Mouse (Mus musculus) left cerebral cortex, adult 11 months (tissue): Measurements from ENCODE around the gene 1810062G17Rik.

Experiments
- DNase-seq: peaks from one replicate; pipeline ENCODE4 v3.0.0; 2022; ENCODE audit warnings: low spot score

Gene 1810062G17Rik

GRCm38 (mm10) chr3:36475532-36476087 is at the start of gene 1810062G17Rik, which contains the start of gene Anxa5:
Gene 1810062G17Rik, plus strand, starts transcription at chr3:36475937.
Gene Anxa5, minus strand, starts transcription at chr3:36475894.
- DNase-seq: peak; percentile 92

DNA sequence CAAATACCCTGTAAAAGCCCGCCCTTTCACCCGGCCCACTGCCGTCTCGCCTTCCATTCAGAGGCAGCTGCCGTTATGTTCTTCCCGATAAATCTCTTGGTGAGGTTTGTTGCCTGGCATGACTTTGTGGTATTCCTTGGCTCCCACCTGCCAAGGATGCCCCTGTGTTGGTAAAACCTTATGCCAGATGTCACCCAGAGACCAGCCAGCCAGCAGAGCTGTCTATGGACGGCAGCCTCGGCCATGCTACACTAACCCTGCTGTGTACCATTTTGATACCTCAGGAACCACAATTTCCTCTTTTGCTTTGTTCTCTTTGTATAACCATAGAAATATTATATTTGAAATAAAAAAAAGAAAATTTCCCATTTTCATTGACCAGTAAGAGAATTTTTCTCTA is 48.4 kb upstream of the 1810062G17Rik start:
- DNase-seq: no peak

DNA sequence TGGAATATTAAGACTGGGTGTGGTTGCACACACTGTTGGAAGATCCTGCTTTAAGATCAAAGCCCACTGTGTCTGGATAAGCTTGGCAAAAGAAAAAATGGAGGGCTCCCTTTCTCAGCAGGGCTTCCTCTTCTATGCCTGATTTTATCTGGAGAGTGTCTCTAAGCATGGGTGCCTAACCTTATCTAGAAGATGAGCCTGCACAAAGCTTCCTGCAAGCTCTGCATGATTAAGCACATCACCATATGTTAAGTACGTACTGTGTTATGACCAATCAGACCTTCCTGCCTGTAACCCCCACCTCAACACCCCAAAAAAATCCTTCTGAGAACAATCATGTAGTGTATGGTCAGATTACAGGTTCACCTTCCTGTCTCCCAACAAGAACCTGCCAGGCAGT is 45.4 kb upstream of the 1810062G17Rik start:
- no peak for DNase-seq

DNA sequence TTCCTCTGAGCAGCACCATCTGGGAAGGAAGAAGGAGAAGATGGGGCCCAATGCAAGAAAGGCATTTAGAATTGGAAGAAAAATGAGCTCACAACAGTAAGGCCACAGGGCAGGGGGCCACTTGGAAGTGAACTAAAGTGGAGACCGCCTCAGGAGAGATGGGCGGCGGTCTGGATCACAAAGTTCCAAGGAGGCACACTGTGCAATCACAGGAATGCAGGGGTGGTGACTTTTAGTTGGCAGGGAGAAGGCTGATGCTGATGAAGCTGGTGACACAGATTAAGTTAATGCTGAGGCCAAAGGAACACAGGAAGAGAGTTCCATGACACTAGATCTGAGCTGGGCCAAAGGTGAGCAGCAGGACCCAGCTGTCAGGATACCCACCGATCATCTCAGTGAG is 35.5 kb upstream of the 1810062G17Rik start:
- DNase-seq: no peak

- DNase-seq: no peak
These were observed 33.3 kb upstream of the 1810062G17Rik start for GRCm38 (mm10) chr3:36442426-36442825.

- DNase-seq: no peak
These were observed 29.7 kb upstream of the 1810062G17Rik start for GRCm38 (mm10) chr3:36446041-36446440.

DNA sequence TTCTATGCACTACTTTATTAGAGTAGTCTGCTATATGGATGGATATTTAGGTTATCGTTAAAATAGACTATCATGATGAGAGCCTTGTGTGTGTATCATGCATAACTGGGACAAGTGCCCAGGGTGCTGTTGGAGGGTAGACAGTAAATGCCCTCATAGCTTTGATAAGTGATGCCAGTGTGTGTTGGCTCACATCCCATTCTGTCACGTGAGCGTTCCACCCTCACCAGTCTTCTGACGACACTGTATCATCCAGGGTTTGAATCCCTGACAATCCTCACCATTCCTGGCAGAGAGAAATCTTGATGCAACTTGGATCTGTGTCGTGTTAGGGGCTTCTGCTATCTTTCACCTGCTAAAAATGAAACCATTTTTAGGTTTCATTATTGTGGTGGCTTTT is 29.2 kb upstream of the 1810062G17Rik start:
- DNase-seq: no peak

- no peak for DNase-seq
These were observed 28.8 kb upstream of the 1810062G17Rik start for GRCm38 (mm10) chr3:36446918-36447317.

DNA sequence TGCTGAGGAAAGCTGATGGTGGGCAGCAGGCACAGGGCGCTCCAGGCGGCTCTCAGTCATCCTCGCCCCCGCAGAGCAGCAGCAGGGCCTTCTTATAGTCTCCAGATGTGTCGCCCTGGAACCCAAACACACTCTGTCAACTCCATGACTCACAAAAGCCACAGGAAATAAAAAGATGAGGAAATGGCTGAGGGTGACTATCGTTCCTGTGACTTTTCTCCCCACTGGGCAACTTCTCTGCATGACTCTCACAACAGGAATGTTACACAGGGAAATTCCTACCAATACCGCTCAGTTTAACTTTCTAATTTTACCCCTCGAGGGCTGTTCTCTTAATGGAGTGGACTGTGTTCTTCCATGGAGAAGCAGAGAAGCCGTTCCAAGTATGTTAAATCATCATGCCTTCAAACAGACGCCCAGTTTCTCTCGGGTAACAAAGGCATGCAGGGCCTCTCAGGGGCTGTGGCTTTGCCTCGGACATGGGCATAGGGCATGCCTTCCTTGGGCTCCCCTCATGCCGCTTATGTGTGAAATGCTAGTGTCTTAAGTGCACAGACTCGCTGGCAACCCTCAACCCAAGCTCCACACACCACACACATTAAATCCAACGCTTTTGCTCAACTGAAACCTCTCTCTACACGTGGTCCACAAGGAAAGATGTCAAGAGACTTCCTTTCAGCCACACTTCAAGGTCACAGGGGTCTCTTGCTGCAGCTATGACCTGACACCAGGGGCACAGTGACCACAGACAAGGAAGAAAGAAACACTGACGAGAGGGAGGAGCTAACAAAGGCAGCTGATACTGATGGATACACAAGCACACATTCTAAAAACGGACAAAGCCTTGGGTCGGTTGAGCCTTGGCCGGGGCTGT is 26.2 kb upstream of the 1810062G17Rik start:
- no peak for DNase-seq

DNA sequence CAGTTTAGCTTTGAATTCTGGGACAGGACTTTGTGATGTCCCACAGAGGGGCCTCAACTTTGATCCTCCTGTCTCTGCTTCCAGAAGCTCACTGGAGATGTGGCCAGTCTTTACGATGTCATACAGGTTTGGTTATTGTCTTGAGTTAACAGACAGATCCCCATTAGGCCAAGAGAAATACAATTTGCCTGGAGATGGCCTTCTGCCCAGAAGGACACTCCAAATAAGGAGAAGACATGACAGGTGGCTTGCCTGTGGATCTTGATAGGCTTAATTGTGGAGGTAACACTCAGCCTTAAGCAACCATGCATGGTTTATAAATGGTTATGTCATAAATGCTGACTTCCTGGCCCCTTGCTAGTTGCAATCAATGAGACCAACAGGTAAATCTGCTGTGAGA is 23.2 kb upstream of the 1810062G17Rik start:
- no peak for DNase-seq

DNA sequence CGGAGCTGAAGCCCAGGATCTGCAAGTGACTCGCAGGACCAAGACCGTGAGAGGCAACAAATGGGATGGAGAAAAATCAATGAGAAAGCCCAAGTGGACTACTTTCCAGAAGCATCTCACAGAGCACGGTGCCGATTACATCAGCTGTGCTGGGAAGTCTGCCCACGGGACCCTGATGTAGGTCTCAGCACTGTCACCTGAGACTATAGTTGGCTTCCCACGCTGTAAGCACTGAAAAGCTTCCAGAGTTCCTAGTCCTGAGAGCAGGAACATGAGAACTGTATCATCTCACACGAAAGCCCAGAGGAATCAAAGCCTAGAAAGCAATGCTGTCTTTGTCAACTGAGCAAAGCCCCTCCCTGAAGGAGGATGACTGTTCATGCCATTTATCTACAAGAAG is 20.6 kb upstream of the 1810062G17Rik start:
- no peak for DNase-seq

GRCm38 (mm10) chr3:36455566-36455965 is 20.2 kb upstream of the 1810062G17Rik start:
- DNase-seq: no peak

GRCm38 (mm10) chr3:36460717-36461116 is 15.0 kb upstream of the 1810062G17Rik start:
- no peak for DNase-seq

DNA sequence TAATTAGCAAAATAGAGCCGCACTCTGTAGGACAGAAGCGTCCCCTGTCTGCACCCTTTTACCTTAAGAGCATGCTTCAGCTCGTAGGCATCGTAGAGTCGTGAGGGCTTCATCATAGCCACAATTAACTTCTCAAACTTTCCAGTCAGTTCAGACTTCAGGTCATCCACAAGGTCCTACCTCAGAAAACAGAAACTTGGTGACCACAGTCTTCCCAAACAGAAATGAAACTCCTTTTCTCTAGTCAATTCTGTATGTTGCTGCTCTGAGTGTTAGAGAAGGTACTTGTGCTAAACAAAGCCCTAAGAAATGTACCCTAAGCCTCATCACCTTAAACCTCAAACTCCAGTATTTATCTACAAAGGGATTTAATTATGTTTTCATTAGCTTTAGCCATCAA is 13.9 kb upstream of the 1810062G17Rik start:
- no peak for DNase-seq

GRCm38 (mm10) chr3:36462348-36462747 is 13.4 kb upstream of the 1810062G17Rik start:
- DNase-seq: no peak

DNA sequence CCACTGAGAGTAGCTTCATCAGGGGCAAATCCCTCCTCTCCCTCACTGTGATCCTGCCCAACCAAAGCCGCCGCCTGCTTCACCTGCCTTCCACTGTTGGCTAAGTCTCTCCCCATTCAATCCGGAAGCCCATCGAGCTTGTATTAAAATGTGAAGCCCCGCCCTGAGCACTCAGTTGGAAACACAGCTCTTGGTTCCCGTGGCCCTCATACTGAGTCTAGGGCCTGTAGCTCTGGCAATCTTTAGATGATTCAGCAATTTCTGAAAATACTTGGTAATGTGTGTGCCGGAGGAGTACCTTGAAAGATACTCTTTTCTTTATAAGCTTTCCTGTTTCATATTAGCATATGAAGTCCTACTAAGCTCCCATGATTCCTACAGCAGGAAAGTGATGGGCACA is 10.2 kb upstream of the 1810062G17Rik start:
- DNase-seq: no peak

DNA sequence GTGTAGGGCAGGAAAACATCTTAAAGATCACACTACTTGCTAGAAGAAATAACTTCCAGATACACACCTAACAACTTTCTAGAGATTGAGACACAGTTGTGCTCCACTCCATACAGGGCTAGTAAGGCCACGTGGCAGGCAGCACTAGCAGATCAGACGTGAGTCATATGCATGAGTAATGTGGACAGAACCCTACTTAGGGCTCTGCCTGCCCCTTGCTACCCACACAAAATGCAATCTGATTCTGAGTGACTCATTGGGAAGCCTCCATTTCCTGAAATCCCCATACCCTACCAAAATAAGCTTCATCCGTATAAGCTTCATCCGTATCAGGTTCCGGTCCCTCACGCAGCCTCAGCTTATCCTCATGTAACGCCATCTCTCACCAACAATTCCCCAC is 8.1 kb upstream of the 1810062G17Rik start:
- no peak for DNase-seq

GRCm38 (mm10) chr3:36468871-36469270 is 6.9 kb upstream of the 1810062G17Rik start:
- DNase-seq: no peak

GRCm38 (mm10) chr3:36471856-36472255 is 3.9 kb upstream of the 1810062G17Rik start:
- DNase-seq: no peak

DNA sequence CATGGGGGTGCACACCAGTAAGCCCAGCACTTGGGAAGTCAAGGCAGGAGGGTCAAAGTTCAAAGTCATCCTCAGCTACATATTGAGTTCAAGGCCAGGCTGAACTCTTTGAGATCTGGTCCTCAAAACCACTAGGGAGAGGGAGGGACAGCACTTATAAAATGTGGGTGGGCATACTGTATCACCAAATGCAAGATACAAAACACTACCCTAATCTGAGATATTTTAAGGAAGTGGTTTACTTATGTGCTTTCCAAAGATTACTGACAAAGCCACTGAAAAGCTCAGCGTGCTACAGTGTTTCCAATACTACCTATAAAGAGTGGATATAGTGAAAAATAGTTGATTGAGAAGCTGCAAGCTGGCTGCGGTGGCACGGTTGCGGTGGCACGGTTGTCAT is 2.5 kb upstream of the 1810062G17Rik start:
- DNase-seq: no peak

- DNase-seq: no peak
These were observed 1.3 kb upstream of the 1810062G17Rik start for GRCm38 (mm10) chr3:36474421-36474820.

DNA sequence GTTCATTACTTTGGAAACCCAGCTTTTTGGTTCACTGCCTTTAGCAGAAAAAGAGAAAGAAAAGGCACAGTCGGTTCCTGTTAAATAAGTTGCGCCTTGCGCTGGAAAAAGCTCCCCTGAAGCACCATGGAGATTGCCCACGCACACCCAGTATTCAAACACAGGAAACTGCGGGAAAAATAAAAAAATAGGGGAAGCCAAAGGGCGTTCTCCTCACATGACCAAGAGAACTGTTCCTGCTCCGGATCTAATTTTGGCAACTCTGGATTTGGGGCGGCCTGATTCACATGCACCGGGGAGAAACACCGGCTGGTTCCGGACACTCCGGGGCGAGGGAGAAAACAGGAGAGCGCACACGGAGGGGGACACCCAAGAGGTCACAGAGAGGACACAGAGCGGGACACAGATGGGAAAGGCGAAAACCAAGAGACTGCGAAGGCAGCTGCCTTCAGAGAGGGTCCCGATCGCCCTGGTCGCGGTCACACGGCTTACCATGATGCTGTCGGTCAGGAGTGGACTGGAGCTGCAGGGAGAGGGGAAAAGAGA is 726 bp upstream of the 1810062G17Rik start:
- peak; percentile 41 for DNase-seq
